Mouse (Mus musculus) ES-Bruce4 (cell line): ENCODE data around the gene Prps1l3. TPM values are rescaled to one million over a fixed set of nuclear protein-coding genes. Genes with fewer than 3 reads are reported as not detected.

ENCODE experiments used
- H3K27ac ChIP-seq: 2 replicates; pipeline ENCODE4 v1.5.1; 2012; ENCODE audit warnings: low read length, inconsistent platforms; ENCODE audit not compliant: insufficient read depth
- H3K27me3 ChIP-seq: 2 replicates; pipeline ENCODE4 v1.6.1; 2012; ENCODE audit warnings: mild to moderate bottlenecking, low read length, inconsistent platforms; ENCODE audit not compliant: control insufficient read depth, poor library complexity, insufficient read depth, severe bottlenecking
- H3K36me3 ChIP-seq: 2 replicates; pipeline ENCODE4 v1.6.1; 2012; ENCODE audit warnings: inconsistent platforms, mild to moderate bottlenecking, low read length, moderate library complexity; ENCODE audit not compliant: control insufficient read depth, poor library complexity, insufficient read depth, severe bottlenecking
- H3K4me1 ChIP-seq: one replicate; pipeline ENCODE4 v1.8.1; 2011; ENCODE audit warnings: low read length; ENCODE audit not compliant: control insufficient read depth, insufficient read depth
- H3K4me3 ChIP-seq: 2 replicates; pipeline ENCODE4 v1.5.1; 2011; ENCODE audit warnings: low read depth, mild to moderate bottlenecking, low read length
- H3K9ac ChIP-seq: 2 replicates; pipeline ENCODE4 v1.6.1; 2012; ENCODE audit warnings: low read depth, mild to moderate bottlenecking, inconsistent platforms; ENCODE audit not compliant: poor library complexity, severe bottlenecking
- H3K9me3 ChIP-seq: replicated peaks from 2 replicates; pipeline ENCODE4 v1.6.1; 2012; ENCODE audit warnings: mild to moderate bottlenecking, low read length, inconsistent platforms; ENCODE audit not compliant: control insufficient read depth, poor library complexity, insufficient read depth, severe bottlenecking
- CTCF ChIP-seq: IDR thresholded peaks from one replicate; pipeline ENCODE4 v1.8.1; 2011; ENCODE audit warnings: low read depth, low read length
- EP300 ChIP-seq: IDR thresholded peaks from 2 replicates; pipeline ENCODE4 v1.6.1; 2011; ENCODE audit warnings: low read depth, low read length; ENCODE audit not compliant: insufficient read depth
- POLR2A ChIP-seq: IDR thresholded peaks from one replicate; pipeline ENCODE4 v1.8.1; 2011; ENCODE audit warnings: low read length; ENCODE audit not compliant: insufficient read depth
- polyA plus RNA-seq: library from polyadenylated mRNA; stranded (reverse); fragments of >200 nt; gene quantifications from 2 replicates; pipeline ENCODE4 v1.2.4, GENCODE M21; 2011; ENCODE audit warnings: low read depth; ENCODE audit not compliant: missing spikeins, insufficient read depth, insufficient read length

The Prps1l3 gene
- polyA plus RNA-seq, 1 experiment, result 64.6 TPM

- no peaks in the 10 kb centered on the region for H3K9me3 ChIP-seq
- H3K27me3 ChIP-seq, result no peaks in the 10 kb centered on the region; the same call in 1 of the 2 replicates
- H3K4me1 ChIP-seq, result no peaks in the 10 kb centered on the region
- no peak overlapping the region for H3K27ac ChIP-seq
- H3K9ac ChIP-seq, result peak overlapping the region; percentile 41; the same call in 1 of the 2 replicates
- peak overlapping the region; percentile 49 for H3K4me3 ChIP-seq
- TF ChIP-seq POLR2A (no peak), EP300 (no peak), CTCF (no peak)
- no peaks in the 10 kb centered on the region for H3K36me3 ChIP-seq
These were observed 34.0 kb upstream of the Prps1l3 start for GRCm38 (mm10) chr12:57196286-57196607.

GRCm38 (mm10) chr12:57196608-57197362 is 33.4 kb upstream of the Prps1l3 start:
- no peaks in the 10 kb centered on the region for H3K4me1 ChIP-seq
- H3K27ac ChIP-seq, result no peak overlapping the region
- H3K36me3 ChIP-seq, result no peaks in the 10 kb centered on the region
- H3K27me3 ChIP-seq, result no peaks in the 10 kb centered on the region; the same call in 1 of the 2 replicates
- peak overlapping the region; percentile 49 for H3K4me3 ChIP-seq
- no peaks in the 10 kb centered on the region for H3K9me3 ChIP-seq
- TF ChIP-seq POLR2A, result no peak
- TF ChIP-seq CTCF, result no peak
- no peak for TF ChIP-seq EP300
- peak overlapping the region; percentile 41 for H3K9ac ChIP-seq

- no peaks in the 10 kb centered on the region for H3K4me1 ChIP-seq
- no peaks in the 10 kb centered on the region for H3K36me3 ChIP-seq
- no peaks in the 10 kb centered on the region; the same call in 1 of the 2 replicates for H3K27me3 ChIP-seq
- H3K4me3 ChIP-seq, result peak within 1 kb of the TSS; percentile 49
- TF ChIP-seq EP300 (no peak), CTCF (no peak), POLR2A (no peak)
- H3K9me3 ChIP-seq, result no peaks in the 10 kb centered on the region
- H3K27ac ChIP-seq, result no peak within 1 kb of the TSS
- peak within 1 kb of the TSS; percentile 41 for H3K9ac ChIP-seq
These were observed 32.7 kb upstream of the Prps1l3 start, which contains the start of gene Slc25a21 for GRCm38 (mm10) chr12:57197363-57198026. Gene Slc25a21 (minus strand): TSS chr12:57197472.

DNA sequence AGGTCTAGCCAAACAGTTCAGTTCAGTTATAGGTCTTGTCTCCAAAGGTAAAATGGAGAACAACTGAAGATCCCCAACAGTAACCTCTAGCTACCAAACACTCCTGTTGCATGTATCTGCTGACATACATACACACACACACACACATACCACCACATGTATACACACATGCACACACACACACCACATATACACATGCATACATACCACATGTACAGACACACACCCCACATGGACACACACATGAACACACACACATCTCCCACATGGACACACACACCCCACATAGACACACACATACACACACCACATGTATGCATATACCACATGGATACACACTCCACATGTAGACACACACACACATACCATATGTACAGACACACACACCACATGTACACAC is 31.9 kb upstream of the Prps1l3 start:
- Histone ChIP-seq H3K27ac (no peak overlapping the region), H3K4me1 (no peaks in the 10 kb centered on the region), H3K27me3 (no peaks in the 10 kb centered on the region; the same call in 1 of the 2 replicates), H3K36me3 (no peaks in the 10 kb centered on the region), H3K4me3 (no peak overlapping the region), H3K9ac (no peak overlapping the region), H3K9me3 (no peaks in the 10 kb centered on the region)
- TF ChIP-seq EP300 (no peak), POLR2A (no peak), CTCF (no peak)

- no peaks in the 10 kb centered on the region; the same call in 1 of the 2 replicates for H3K27me3 ChIP-seq
- TF ChIP-seq POLR2A, result no peak
- TF ChIP-seq EP300, result no peak
- TF ChIP-seq CTCF, result no peak
- no peaks in the 10 kb centered on the region for H3K4me1 ChIP-seq
- no peak overlapping the region for H3K9ac ChIP-seq
- H3K27ac ChIP-seq, result no peak overlapping the region
- H3K36me3 ChIP-seq, result no peaks in the 10 kb centered on the region
- H3K4me3 ChIP-seq, result no peak overlapping the region
- no peaks in the 10 kb centered on the region for H3K9me3 ChIP-seq
These were observed 30.8 kb upstream of the Prps1l3 start for GRCm38 (mm10) chr12:57199427-57199826.

DNA sequence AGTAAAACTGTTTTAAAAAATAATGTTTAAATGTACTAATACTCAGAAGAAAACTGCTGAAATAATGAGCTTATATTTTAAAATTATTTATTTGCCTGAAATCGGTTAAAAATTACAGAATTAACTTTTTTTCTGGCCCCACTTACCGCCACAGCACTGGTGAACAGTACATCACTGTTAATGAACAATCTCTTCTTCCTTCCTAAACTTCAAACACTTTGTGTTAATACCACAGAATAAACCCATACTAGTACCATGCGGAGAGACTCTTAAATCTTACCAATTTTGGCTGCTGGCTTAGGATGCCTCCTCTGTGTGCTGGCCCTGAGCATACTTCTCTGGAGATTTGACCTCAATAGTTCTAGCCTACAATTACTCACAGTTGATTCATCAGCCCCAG is 28.3 kb upstream of the Prps1l3 start:
- H3K4me3 ChIP-seq, result no peak overlapping the region
- H3K9me3 ChIP-seq, result no peaks in the 10 kb centered on the region
- H3K4me1 ChIP-seq, result no peaks in the 10 kb centered on the region
- no peak overlapping the region for H3K27ac ChIP-seq
- no peaks in the 10 kb centered on the region for H3K27me3 ChIP-seq
- no peak overlapping the region for H3K9ac ChIP-seq
- H3K36me3 ChIP-seq, result no peaks in the 10 kb centered on the region
- TF ChIP-seq CTCF (no peak), EP300 (no peak), POLR2A (no peak)
